Mouse (Mus musculus): Measurements from ENCODE around the gene Rhbdd3.

Rhbdd3 gene

DNA sequence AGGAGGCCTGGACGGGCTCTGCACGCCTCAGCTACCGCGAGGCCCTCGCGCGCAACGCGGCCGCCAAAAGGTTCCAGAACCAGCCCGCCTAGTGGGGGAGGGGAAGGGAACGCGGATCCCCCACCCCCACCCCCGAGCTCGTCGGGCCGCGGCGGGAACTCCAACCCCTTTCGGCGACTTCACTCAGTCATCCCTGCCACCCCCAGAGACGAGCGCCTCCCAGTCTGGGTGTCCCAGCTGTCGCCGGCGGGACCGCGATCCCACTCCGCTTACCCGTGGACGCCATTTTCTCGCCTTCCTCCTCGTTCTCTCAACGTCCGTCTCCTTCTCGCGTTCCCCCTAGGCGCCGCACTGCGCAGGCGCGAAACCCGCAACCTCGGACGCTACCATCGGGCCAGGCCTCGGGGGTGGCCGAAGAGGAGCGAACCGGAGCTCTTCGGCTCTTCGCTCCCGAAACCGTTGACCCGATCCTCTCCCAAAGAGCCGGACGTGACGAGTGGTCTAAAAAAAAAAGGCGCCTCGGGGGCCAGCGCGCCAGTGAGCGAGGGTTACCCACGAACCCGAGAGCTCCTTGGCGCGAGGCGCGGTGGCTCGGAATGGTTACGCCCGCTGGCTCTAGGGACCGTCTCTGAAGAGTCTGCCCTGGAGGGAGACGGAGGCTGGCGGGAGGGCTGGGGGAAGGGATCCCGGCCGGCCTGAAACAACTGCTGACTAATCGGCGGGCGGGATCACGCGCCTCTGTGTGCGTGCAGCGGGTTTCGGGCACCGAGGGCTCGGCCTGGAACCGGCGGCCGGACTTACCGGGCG, at the start of gene Rhbdd3, which contains the start of gene Ewsr1:
TSS of gene Rhbdd3 (plus strand) at position 191 of the 807 bp plus-strand sequence.
TSS of gene Ewsr1 (minus strand) at position 531 of the 807 bp plus-strand sequence.
- peak; percentile 97 to 98 for DNase-seq (ENCODE audit: low spot score in 2 of 2)

DNA sequence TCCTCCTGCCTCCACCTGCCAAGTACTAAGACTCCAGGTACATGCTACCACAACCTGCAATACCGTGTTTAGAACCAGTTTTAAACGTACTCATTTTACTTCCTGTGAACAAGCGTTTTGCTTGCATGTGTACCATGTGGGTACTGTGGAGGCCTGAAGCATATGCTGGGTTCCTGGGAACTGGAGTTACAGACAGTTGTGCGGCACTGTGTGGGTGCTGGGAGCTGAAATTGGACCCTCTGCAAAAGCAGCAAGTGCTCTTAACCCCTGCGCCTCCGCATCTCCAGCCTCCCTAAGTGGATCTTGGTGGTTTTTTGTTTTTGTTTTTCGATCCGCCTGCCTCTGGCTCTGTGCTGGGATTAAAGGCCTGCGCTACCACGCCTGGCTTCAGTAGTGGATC, 47.1 kb upstream of the Rhbdd3 start:
- no peak for DNase-seq (ENCODE audit: low spot score in 2 of 2)

DNA sequence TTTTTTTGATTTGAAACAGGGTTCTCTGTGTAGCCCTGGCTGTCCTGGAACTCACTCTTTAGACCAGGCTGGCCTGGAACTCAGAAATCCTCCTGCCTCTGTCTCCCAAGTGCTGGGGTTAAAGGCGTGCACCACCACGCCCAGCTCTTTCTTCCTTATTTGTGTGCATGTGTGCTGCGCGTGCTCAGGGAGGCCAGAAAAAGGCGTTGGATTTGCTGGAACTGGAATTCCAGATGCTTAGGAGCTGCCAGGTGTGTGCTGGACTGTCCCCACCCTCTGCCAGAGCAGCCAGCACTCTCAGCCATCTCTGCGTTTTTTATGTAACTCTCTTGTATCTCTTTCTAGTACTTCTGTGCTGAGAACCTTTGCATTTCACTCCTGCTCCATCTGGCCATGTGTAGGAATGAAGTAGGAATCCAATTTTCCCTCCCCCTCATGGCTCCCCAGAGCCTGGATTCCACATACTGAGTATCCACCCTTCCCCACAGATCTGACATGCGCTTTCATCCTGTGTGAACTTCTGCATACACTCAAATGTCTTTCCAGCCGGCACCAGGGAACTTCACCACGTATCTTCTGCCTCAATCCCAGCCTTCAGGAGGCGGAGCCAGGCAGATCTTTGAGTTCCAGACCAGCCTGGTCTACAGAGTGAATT, 46.4 kb upstream of the Rhbdd3 start:
- DNase-seq (ENCODE audit: low spot score in 2 of 2): peak; percentile 54 to 77

DNA sequence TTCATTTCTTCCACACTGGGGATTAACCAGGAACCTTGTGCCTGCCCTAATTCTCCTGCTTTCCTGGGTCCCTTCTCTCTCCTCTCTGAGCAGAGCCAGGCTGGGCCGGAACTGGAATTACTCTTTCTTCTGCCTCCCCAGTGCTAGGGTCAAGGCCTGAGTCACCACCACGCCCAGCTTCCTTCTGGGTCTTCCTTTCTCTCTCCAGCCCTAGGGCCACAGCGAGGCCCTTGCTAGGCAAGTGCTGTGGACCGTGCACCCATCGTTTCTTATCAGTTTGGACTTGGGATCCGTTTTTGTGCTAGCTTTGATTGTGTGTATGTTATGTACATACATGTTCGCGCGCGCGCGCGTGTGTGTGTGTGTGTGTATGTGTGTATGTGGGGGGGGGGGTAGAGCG, 44.6 kb upstream of the Rhbdd3 start:
- DNase-seq (ENCODE audit: low spot score in 2 of 2): no peak

DNA sequence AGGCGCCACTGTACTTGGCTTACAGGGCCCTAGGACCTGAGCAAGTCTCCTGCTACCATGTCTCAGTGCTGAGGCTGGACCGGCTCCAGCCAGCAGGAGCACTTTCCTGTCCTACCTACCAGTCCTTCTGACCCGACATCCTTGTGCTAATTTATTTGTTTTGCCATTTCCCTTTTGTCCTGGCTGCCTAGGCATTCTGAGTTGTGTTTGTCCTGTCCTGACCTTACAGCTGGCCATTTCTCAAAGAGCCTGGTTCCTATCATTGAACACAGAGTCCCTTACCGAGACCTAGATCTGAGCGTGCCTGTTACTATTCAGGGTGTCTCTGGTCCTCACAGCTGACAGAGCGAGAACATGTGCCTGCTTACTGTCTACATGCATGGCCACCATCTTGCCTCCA, 43.9 kb upstream of the Rhbdd3 start:
- no peak for DNase-seq (ENCODE audit: low spot score in 2 of 2)

DNA sequence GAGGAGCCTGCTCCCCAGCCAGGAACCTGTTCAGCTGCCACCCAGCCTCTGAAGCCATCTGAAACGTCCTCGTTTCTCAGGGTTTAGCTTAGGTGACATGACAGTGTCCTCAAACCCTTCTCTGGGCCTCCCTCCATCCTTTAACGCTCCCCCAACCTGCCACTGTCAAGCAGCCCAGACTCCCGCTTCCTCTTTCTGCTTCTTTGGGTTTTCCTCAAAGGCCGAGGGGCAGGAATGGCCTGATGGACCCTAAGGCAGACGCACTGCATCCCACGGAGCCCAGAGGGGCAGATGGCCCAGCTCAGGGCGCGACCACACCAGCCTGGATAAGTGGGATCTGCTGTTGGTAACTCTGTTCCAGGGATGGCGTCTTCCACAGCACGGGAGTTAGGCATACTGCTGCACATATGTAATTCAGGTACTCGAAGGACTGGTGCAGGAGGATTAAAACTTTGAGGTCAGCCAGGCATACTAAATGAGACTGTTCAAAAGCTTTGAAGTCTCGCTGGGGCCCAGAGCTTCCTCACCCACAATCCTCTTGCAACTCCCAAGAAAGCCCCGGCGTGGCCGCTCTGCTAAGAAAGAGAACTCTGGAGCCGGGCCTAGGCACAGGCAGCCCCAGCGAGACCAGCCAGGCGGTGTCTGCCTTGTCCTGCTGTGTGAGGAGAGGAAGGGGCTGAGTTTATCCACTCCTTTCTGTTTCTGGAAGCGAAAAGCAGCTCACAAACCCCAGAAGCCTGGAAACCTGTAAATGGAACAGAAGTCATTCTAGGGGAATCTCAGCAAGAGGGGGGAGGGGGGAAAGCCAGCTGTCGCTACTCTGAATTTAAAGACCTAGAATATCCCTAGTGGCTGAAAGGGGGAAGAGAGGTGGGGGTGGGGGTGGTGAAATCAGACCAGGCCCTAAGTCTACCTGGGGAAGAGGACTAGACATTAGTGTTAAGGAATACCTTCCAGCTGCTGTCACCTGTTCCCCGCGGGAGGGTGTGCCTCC, 42.5 kb upstream of the Rhbdd3 start:
- peak; percentile 49 to 56 for DNase-seq (ENCODE audit: low spot score in 2 of 2)

DNA sequence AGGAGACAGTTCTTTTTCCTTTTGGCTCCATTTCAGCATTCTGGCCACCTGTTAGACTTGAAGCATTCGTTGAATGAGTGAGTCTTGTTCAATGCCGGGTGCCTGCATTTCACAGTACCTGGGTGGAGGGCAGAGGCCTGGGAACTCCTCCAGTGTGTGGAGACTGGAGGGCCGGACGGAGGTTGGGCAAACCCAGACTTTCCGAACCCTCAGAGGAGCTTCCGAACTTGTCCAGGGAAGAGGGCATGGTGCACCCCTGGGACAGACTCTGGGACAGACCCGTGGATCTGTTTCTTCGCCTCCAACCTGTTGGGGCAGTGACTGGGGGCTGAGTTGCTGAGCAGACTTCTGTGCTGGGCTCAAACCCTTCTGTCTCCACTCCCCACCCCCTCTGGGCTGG, 41.7 kb upstream of the Rhbdd3 start:
- peak in 1 of 2 experiments; percentile 52 for DNase-seq (ENCODE audit: low spot score in 2 of 2)

DNA sequence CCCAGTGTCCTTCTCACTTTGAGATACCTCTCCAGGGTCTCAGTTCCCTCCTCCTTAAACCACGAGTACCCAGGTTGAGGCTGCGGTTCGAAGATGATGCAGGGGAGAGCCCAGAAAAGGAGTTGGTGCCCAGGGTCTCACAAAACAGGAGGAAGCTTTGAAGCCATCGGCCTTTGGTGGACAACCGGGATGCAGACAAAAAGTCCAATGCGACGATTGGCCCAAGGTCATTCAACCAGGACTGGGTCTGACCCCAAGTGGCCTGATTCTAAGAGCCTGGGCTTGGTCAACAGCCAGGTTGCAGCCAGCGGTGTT, 41.2 kb upstream of the Rhbdd3 start:
- DNase-seq (ENCODE audit: low spot score in 2 of 2): no peak

DNA sequence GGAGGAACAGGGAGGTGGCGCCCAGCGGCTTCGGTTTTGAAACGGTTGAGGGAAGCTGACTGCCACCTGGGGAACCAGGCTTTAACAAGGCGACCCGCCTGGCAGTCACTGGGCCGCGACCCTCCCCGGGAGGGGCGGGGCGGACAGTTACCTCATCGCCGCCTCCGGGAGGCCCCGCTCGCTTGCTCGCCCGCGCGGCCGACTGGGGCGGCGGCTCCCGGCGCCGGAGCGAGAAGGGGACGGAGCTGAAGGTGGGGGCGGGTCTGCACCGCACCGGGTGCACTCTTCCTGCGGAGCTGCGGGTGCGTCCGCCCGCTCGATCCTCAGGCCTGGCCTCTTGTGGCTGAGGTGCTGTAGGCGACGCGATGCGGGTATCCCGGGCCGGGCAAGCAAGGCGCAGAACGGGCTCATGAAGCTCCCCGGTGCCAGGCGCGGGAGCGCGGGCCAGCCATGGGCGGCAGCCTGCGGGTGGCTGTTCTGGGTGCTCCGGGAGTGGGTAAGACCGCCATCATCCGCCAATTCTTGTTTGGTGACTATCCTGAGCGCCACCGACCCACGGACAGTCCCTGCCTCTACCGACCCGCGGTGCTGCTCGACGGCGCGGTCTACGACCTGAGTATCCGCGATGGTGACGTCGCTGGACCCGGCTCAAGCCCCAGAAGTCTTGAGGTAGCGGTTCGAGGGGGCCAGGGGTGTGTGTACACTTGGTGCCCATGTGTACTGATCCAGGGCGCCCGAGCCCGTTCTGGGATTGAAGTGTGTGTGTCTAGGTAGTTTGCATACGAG, 40.7 kb upstream of the Rhbdd3 start, which contains the start of gene Rasl10a:
TSS of gene Rasl10a (plus strand) at position 273 of the 786 bp plus-strand sequence.
- peak; percentile 59 to 60 for DNase-seq (ENCODE audit: low spot score in 2 of 2)

DNA sequence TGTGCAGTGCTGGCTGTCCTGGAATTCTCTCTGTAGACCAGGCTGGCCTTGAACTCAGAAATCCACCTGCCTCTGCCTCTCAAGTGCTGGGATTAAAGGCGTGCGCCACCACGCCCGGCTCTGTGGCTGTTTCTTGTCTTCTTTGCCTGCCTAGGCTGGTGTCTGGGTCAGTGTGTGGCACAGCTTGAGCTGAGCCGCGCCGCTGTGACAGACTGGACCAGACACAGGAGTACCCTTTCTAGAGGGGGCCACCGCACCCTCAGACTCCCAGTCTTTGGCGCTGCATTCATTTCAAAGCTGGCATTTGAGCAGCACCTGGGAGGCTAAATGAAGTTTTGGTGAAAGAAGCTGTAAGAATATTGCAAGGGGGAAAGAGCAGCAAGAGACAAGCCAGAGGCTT, 39.9 kb upstream of the Rhbdd3 start:
- DNase-seq (ENCODE audit: low spot score in 2 of 2): peak in 1 of 2 experiments; percentile 46

DNA sequence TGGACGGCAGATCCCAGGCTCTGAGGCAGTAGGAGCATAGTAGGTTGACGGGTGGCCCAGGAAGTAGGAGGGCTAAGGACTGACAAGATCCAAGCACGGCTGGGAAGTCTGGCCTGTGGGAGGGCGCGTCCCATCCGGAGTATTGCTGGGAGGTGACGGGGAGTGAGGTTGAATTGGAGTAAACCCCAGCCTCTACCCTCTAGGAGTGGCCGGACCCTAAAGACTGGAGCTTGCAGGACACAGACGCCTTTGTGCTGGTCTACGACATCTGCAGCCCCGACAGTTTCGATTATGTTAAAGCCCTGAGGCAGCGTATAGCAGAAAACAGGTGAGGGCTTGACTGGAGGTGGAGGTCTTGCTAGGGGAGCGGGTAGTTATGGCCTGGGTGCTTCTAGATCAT, 39.5 kb upstream of the Rhbdd3 start:
- peak in 1 of 2 experiments; percentile 44 for DNase-seq (ENCODE audit: low spot score in 2 of 2)

DNA sequence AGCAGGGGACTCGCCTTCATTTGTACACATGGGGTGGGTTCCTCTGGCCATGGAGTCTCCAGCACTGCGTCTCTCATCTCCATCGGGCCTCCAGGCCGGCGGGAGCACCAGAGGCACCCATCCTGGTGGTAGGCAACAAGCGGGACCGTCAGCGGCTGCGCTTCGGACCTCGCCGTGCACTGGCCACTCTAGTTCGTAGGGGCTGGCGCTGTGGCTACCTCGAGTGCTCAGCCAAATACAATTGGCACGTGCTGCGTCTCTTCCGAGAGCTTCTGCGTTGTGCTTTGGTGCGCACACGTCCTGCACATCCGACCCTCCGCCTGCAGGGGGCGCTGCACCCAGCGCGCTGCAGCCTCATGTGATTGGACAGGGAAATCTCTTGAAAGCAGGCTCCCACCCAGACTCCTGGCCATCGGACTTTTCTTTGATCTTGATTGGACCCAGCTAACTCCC, 39.0 kb upstream of the Rhbdd3 start:
- DNase-seq (ENCODE audit: low spot score in 2 of 2): peak; percentile 76

DNA sequence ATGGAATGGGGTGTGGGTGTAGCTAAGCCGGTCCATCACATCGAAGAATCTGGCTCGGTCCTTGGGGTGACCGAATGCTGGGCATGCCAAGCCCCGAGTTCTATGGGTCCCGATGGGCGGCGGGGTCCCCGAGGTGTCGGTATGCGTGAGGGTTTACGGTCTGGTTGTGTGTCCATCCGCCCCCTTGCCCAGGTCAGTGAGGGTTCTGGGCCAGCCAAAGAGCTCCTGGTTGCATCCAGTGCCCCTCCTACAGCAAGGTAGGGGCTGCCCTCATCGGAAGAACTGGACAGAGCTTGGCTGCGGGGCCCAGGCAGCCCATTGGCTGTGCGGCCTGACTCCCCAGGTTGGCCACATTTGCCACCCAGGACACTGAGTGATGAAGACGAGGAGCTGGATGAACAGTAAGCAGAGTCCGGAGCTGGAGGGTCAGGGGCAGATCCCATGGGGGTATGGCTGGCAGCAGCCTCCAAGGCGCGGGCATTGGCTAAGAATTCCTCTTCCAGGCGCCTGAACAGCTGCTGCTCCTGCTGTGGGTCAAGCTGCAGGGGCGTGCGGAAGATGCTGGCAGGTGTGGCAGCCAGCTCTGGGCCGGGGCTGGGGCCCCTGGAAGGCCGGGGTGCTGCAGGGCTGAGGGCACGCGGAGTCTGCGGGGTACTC, 37.8 kb upstream of the Rhbdd3 start:
- peak; percentile 48 to 65 for DNase-seq (ENCODE audit: low spot score in 2 of 2)

DNA sequence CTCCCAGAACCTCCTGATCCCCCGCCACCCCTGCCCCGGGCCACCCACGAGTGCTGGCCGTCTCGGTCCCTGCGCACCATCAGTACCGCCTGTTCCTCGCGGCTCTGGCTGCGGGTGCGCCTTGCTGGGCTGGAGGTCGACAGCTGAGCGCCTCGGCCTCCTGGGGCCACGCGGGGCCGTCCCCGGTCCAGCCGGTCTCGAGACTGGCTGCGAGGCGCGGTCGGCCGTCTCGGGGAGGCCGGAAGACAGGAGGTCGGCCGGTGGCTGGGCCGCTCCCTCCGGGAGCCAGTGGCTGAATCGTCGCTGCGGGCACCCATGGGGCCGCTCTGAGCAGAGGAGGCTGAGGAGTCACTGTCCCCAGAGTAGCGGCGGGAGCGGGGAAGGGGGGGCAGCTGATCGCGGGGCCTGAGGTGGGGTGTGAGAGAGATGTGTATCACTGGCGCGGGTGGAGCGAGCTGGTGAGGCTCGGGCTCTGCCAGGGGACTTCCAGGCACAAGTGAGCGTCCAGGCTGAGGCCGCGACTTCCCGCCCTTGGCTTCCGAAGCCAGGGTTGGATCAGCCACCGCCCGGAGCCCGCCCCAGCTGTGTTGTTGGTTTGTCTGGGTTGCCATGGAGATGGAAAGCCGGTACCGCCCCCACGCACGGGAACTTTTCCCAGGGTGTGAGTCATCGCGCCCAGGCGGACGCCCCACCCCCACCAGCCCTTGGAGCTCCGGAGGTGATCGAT, 37.1 kb upstream of the Rhbdd3 start:
- peak; percentile 94 to 95 for DNase-seq (ENCODE audit: low spot score in 2 of 2)

DNA sequence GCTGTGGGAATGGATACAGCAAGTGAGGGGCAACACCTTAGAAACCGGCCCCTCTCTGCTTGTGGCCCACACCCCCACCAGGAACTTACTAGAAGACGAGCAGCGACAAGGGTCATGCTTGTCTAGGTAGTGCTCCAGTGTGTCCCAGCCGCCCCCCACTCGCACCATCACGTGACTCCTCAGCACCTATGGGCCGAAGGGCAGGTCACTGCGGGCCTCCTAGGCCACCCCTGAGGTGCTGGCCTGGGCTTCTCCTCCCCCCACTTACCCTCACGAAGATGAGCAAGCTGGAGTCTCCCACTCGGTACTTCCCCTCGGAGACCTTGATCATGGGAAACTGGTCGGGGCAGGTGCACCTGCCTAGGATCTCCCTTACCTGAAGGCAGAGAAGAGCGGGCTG, 36.4 kb upstream of the Rhbdd3 start:
- DNase-seq (ENCODE audit: low spot score in 2 of 2): peak in 1 of 2 experiments; percentile 59

DNA sequence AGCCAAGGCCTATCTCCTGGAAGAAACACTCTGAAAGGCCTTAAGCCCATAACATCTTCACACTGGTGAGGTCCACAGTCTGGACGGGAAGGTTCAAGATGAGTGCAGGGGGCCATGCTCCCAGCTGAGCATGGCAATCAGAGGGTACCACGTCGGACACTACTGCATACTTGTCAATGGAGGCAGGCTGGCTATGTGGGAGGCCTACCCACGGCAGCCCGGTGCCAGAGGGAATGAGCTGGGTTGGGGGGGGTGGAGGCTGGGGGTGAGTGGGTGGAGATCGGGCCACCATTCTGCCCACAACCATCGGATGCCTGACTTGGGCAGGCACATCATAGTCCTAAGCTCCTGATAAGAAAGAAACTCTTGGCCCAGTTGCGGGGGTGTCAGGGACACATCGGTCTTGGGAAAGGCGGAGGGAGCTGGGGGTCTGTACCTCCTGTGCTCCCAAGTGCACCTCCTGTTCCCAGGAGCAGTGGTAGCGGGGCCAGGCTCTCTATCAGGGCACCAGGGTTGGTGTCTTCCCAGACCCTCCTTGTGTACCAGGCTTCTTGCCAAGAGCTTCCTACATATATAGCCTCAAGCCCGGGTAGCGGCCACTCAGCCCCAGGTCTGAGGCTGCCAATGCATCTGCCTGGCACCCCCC, 35.7 kb upstream of the Rhbdd3 start:
- DNase-seq (ENCODE audit: low spot score in 2 of 2): peak in 1 of 2 experiments; percentile 63

DNA sequence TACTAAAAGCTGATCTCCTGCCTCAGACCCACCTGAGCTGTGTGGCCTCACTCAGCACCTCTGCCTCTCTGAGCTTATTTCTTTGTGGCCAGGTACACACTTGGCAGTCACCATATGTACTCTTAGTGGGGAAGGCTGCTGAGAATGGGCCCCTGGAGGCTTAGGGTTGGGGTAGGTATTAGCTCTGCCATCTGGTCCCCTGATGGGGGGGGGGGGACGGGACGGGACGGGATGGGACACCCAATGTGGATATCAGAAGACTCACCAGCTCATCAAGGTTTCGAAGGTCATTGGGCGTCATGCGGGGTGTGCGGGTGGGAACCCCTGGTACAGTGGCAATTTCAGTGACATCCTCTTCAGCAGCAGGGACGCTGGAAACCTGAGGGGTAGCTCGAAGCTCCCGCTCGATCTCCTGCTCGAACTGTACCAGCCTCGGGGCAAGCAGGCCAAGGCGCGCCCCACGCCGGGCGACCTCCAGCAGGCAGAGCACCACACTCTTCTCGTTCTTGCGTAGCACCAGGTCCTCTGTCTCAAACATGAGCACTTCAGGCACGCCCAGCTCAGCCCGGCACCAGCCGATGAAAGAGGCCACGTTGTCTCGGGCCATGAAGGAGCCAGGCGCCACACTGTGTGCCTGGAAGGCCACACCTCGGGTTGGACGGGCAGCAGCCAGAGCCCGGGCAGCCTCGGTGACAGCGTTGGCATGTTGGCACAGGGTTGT, 35.0 kb upstream of the Rhbdd3 start:
- peak; percentile 53 to 59 for DNase-seq (ENCODE audit: low spot score in 2 of 2)

DNA sequence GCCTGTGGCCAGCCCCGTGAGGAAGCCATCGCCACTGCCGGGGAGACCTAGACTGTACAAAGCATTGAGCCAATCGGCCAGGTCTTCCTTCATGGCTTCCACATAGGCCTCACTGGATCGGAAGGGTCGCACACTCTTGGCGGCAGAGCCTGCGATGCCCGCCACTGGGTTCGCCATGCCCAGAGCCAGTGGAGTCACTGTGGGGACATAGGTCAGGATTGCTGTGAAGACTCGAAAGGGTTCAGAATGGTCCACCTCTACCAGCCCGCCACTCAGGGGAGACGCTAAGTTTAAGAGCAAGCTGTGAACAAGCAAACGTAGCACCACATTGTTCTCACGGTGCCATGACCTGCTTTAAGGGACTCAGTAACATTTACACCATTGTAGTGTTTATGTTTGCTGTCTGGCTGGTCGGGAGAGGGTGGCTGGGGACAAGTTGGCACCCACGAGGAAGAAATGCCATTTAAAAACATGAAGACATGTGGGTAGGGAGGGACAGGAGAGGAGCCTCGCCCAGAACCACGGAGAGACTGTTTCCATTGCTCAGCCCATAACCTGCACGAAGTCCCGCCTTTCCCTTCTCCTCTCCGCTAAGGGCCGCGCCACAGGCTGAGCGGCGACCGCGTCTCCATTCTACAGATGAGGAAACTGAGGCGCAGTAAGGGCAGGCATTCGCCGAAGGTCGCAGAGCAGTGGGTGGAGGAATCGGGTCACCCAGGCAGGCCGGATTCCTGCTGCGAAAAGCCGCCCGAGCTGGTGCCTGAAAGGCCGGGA, 34.3 kb upstream of the Rhbdd3 start:
- DNase-seq (ENCODE audit: low spot score in 2 of 2): no peak
